Mouse (Mus musculus): ENCODE measurements around the gene Gm10282. TPM values are rescaled to one million over a fixed set of nuclear protein-coding genes. Genes with fewer than 3 reads are reported as not detected.

Gm10282 gene
- polyA plus RNA-seq, 1 experiment from 2014 or later, result 9.0 TPM

DNA sequence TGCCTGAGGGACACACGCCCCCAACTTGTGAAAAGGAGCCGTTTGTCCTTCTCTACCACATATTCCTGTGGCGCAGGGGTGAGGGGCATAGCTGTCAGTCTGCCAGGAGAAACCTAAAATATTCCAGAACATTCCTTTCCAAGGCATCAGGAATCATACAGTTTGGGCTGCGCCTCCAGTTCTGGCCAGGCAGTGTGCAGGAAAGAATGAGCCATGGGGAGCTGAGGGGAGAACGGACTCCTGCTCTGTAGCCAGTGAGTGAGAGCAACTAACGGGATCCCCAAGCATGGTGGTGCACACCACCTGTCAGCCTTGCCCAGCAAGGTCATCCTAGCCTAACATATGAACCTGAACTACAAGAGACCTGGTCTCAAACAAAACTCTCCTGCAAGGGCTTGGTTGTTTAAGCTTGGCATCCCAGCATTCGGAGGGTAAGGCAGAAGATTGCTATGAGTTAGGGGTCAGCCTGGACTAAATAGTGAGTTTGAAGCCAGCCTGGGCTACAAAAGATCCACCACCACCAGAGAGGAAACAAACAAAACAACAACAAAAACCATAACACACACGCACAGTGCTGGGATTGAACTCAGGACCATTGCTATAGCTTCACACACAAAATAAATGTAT lies 2.0 kb downstream of the Gm10282 start:
- Histone ChIP-seq H3K4me1 (no peaks in the 10 kb centered on the region), H3K4me3 (no peak overlapping the region), H3K4me2 (no peak overlapping the region), H3K36me3 (replicated peaks) (no peaks in the 10 kb centered on the region), H3K9ac (no peak overlapping the region), H3K27me3 (replicated peaks) (no peaks in the 10 kb centered on the region), H3K9me3 (no peaks in the 10 kb centered on the region), H3K27ac (no peak overlapping the region)
- 80% methylated on average over 8 of the region's 8 CpGs for WGBS
- no peak for ATAC-seq (replicated peaks)

DNA sequence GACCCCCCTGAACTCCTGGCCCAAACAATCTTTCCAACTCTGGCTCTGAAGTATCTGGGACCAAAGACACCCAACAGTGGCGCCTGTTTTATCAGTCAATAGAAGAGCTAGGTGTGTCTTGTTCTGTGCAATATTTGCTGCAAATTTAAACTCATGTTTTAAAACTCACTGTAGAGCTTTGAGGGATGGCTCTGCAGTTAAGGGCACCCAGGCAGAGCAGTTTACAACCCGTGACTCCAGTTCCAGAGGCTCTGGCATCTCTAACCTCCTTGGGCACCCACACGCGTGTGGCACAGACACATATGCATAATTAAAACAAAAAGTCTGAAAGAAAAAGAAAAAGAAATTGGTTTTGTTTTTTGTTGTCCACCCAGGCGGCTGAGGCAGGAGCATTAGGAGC lies 3.6 kb downstream of the Gm10282 start:
- Histone ChIP-seq H3K27me3 (replicated peaks) (no peaks in the 10 kb centered on the region), H3K27ac (no peak overlapping the region), H3K36me3 (replicated peaks) (no peaks in the 10 kb centered on the region), H3K4me2 (no peak overlapping the region), H3K9ac (no peak overlapping the region), H3K4me1 (no peaks in the 10 kb centered on the region), H3K4me3 (no peak overlapping the region), H3K9me3 (no peaks in the 10 kb centered on the region)
- no peak for ATAC-seq (replicated peaks)
- 87% methylated on average over 5 of the region's 5 CpGs for WGBS

DNA sequence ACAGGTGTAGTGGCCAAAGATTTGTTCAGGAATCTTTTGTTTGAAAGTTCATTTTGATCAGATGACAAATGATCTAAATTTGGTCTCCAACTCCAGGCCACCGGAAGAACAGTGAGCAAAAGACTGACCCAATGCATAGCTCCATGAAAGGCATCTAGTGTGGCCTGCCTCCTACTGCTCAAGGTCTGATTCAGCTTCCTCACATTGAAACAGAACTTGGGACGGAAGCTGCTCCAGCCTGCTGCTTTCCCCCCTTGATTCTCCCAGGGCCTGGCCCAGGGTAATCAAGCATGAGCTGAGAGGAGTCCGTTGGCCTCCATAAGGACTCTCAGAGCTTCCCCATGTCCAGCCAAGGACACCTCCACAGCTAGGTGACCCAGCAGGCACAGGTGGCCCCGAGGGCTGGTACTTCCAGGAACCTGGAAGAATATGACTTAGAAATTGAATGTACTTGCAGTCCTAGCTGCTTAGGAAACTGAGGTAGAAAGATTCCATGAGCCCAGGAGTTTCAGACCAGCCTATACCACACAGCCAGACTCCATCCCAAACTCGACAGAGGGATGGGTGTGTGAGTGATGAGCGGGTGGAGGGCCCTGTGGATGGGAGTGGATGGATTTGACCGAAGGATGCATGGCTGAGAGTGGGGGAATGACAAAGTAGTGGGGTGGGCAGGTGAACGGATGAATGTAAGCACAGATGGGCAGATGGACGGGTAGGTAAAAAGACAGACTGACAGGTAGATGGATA lies 4.2 kb downstream of the Gm10282 start:
- WGBS, result 78% methylated on average over 9 of the region's 9 CpGs

DNA sequence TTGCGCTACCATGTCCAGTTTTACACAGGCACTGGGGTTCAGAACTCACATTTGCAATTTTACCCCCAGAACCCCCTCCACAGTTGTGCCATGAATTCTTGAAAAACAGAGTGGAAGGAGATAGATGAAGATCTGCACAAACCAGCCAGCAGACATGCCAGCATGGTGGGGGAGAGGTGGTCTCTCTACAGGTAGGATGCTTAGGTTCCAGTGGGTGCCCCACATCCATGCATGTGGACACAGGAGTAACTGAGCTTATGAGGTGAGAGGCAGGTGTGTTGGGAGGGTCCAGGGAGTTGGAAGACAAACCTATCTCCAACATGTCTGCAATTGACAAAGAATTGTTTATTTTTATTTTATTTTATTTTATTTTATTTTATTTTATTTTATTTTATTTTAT lies 6.1 kb downstream of the Gm10282 start:
- Histone ChIP-seq H3K9me3 (no peaks in the 10 kb centered on the region), H3K9ac (no peak overlapping the region), H3K4me3 (no peak overlapping the region), H3K4me2 (no peak overlapping the region), H3K27me3 (replicated peaks) (no peaks in the 10 kb centered on the region), H3K27ac (no peak overlapping the region), H3K36me3 (replicated peaks) (no peaks in the 10 kb centered on the region), H3K4me1 (no peaks in the 10 kb centered on the region)
- 78% methylated on average over 1 of the region's 1 CpGs for WGBS
- ATAC-seq (replicated peaks), result no peak

More for the DNA sequence above, 4.2 kb downstream of the Gm10282 start:
- no peak for ATAC-seq (replicated peaks)
- Histone ChIP-seq H3K9ac (no peak overlapping the region), H3K27ac (no peak overlapping the region), H3K4me1 (no peaks in the 10 kb centered on the region), H3K27me3 (replicated peaks) (no peaks in the 10 kb centered on the region), H3K36me3 (replicated peaks) (no peaks in the 10 kb centered on the region), H3K4me3 (no peak overlapping the region), H3K4me2 (no peak overlapping the region), H3K9me3 (no peaks in the 10 kb centered on the region)

DNA sequence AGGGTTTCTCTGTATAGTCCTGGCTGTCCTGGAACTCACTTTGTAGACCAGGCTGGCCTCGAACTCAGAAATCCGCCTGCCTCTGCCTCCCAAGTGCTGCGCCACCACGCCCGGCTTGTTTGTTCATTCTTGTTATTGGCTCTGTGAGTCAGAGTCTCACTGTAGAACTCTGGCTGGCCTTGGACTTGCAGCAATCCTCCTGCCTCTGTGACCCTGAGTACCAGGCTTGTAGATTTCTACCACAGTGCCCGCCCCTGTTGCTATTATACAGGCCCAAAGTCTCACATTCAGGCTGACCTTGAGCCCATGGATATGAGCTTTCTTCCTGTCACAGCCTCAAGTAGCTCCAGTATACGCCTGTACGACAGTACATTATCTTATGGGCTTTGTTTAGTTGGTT lies 8.5 kb downstream of the Gm10282 start:
- no peaks in the 10 kb centered on the region for H3K9me3 ChIP-seq
- WGBS, result 94% methylated on average over 8 of the region's 8 CpGs

DNA sequence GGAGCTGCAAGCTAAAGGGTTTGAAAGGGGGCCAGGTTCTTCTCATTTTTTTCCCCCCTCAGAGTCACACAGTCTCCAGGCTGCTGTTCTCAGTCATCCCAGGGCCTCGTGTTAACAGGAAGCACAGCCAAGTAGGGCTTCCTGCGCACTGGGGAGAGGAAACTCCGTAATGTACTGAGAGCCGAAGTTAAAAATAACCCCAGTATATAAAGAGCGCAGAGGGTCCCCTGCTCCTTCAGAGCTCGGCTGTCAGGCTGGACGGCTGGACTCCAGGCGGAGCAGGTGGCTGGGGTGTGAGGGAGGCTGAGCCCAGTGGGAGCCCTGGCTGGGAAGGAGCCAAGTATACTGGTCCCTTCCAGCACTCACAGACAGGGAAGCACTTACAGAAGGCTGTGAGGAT lies 9.4 kb downstream of the Gm10282 start:
- Histone ChIP-seq H3K4me3 (no peak overlapping the region), H3K9ac (no peak overlapping the region), H3K27ac (no peak overlapping the region), H3K9me3 (no peaks in the 10 kb centered on the region), H3K4me2 (no peak overlapping the region), H3K27me3 (replicated peaks) (no peaks in the 10 kb centered on the region), H3K4me1 (no peaks in the 10 kb centered on the region), H3K36me3 (replicated peaks) (no peaks in the 10 kb centered on the region)
- ATAC-seq (replicated peaks), result 0 out of 2 replicates have a peak, but pooled peaks have one; percentile 65
- WGBS, result 68% methylated on average over 8 of the region's 8 CpGs

More for the DNA sequence above, 8.5 kb downstream of the Gm10282 start:
- Histone ChIP-seq H3K4me1 (no peaks in the 10 kb centered on the region), H3K27me3 (replicated peaks) (no peaks in the 10 kb centered on the region), H3K27ac (no peak overlapping the region), H3K4me2 (no peak overlapping the region), H3K36me3 (replicated peaks) (no peaks in the 10 kb centered on the region), H3K9ac (no peak overlapping the region), H3K4me3 (no peak overlapping the region)
- ATAC-seq (replicated peaks), result no peak

DNA sequence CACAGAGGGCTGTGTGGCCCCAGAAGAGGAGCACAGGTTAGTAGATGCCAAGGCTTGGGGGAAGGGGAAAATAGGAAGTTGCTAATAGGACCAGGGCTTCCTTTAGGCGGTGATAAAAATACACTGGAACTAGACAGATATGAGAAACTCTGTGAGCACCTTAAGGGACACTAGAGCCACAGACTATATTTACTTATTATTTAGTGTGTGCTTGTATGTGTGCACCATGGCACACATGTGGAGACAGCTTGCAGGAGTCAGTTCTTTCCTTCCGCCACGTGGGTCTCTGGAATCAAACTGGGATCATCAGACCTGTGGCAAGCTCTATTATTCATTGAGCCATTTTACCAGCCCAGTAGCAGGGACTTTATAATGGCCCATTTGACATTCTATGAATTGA lies 9.9 kb downstream of the Gm10282 start:
- 73% methylated on average over 3 of the region's 3 CpGs for WGBS
- Histone ChIP-seq H3K4me3 (no peak overlapping the region), H3K27me3 (replicated peaks) (no peaks in the 10 kb centered on the region), H3K36me3 (replicated peaks) (no peaks in the 10 kb centered on the region), H3K9ac (no peak overlapping the region), H3K4me2 (no peak overlapping the region), H3K27ac (no peak overlapping the region), H3K4me1 (no peaks in the 10 kb centered on the region), H3K9me3 (no peaks in the 10 kb centered on the region)
- ATAC-seq (replicated peaks), result no peak

DNA sequence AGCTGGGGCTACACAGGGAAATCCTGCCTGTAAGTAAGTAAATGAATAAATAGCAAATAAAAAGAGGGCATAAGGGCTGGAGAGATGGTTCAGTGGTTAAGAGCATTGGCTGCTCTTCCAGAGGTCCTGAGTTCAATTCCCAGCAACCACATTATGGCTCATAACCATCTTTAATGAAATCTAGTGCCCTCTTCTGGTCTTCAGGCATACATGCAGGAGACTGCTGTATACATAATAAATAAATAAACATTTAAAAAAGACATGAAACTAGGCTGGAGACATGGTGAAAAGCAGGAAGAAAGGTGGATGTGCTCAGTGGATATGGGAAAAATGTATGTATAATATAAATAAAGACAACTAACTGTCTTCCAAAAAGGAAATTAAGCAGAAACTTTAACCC lies 11.8 kb downstream of the Gm10282 start:
- Histone ChIP-seq H3K9me3 (no peaks in the 10 kb centered on the region), H3K9ac (no peak overlapping the region), H3K27ac (no peak overlapping the region), H3K4me1 (no peaks in the 10 kb centered on the region), H3K4me3 (no peak overlapping the region), H3K27me3 (replicated peaks) (no peaks in the 10 kb centered on the region), H3K4me2 (no peak overlapping the region), H3K36me3 (replicated peaks) (no peaks in the 10 kb centered on the region)
- no peak for ATAC-seq (replicated peaks)

DNA sequence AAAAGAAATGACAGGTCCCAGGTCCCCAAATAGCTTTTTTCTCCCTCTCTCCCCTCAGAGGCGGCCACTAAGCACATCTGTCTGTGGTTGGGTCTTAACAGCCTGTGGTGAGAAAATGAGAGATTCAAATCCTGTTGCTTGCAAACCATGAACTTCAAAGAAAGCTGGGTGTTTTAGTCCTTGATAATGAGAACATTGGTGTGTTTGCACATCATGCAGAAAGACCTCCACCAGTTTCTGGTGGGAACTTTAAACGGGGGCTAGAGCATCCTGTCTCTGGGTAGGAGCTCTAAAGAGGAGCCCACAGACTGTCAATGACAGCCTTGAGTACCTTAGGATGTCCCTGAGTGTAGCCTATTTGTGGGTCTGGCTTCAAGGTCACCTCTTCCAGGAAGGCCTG lies 14.0 kb downstream of the Gm10282 start:
- WGBS, result 70% methylated on average over 2 of the region's 2 CpGs
- Histone ChIP-seq H3K9me3 (no peaks in the 10 kb centered on the region), H3K4me2 (no peak overlapping the region), H3K36me3 (replicated peaks) (no peaks in the 10 kb centered on the region), H3K27me3 (replicated peaks) (no peaks in the 10 kb centered on the region), H3K27ac (no peak overlapping the region), H3K4me1 (no peaks in the 10 kb centered on the region), H3K4me3 (no peak overlapping the region), H3K9ac (no peak overlapping the region)
- no peak for ATAC-seq (replicated peaks)

DNA sequence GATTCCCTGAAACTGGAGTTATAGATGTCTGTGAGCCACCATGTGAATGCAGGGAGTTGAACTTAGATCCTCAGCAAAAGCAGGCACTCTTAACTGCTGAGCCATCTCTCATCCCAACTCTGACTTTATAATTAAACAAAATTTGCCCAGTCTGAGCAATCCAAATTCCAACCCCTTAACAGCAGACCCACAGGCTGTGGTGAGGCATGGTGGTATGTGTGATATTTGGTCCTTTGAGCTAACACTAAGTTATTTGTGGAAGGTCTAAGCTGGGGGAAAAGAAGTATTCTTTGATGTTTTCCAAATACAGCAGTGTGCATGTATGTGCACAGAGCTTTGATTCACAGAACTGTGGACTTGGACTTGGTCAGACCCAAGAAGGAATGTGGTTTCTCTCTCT lies 16.0 kb downstream of the Gm10282 start:
- Histone ChIP-seq H3K4me1 (no peaks in the 10 kb centered on the region), H3K4me2 (no peak overlapping the region), H3K4me3 (no peak overlapping the region), H3K27me3 (replicated peaks) (no peaks in the 10 kb centered on the region), H3K27ac (no peak overlapping the region), H3K9me3 (no peaks in the 10 kb centered on the region), H3K9ac (no peak overlapping the region), H3K36me3 (replicated peaks) (no peaks in the 10 kb centered on the region)
- ATAC-seq (replicated peaks), result no peak

DNA sequence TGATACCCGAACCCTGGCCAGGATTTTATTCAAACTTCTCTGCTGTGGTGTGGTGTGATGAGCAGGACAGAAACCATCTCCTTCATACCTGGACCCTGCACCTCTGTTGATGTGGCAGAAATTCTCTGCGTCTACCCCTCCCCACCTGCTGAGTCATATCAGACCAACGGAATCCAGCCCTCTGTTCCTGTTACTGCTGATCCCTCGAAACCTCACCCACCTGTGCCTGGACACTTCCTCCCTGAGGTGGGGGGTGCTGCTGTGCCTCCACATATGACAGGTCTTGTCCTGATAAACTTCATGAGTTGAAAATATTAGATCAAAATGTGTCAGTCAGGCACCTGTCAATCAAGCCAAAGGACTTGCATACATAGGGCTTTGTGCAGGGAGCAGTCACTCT lies 19.8 kb downstream of the Gm10282 start:
- no peak overlapping the region for H3K4me3 ChIP-seq
- no peak overlapping the region for H3K9ac ChIP-seq
- H3K36me3 ChIP-seq (replicated peaks), result no peaks in the 10 kb centered on the region
- no peaks in the 10 kb centered on the region for H3K4me1 ChIP-seq
- H3K27me3 ChIP-seq (replicated peaks), result no peaks in the 10 kb centered on the region
- H3K9me3 ChIP-seq, result no peaks in the 10 kb centered on the region
- WGBS, result 84% methylated on average over 4 of the region's 4 CpGs
- no peak overlapping the region for H3K4me2 ChIP-seq
- no peak for ATAC-seq (replicated peaks)
- H3K27ac ChIP-seq, result no peak overlapping the region

DNA sequence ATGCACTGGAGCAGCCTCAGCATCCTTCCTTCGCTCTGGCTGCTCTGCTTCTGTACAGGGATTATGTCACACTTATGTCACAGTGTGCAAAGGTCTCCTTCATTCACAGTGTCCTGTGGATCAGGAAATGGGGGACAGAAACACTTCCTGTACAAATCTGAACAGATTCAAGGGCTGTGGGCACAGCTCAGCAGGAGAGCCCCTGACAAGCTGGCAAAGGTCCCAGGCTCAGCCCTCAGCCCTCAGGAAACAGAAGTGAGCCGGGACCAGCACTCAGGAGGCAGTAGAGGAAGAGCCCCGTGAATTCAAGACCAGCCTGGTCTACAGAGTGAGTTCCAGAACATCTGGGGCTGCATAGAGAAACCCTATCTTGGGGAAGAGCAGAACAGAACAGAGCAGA lies 23.4 kb downstream of the Gm10282 start:
- Histone ChIP-seq H3K4me1 (no peaks in the 10 kb centered on the region), H3K4me3 (no peak overlapping the region), H3K9me3 (no peaks in the 10 kb centered on the region), H3K27me3 (replicated peaks) (no peaks in the 10 kb centered on the region), H3K4me2 (no peak overlapping the region), H3K36me3 (replicated peaks) (no peaks in the 10 kb centered on the region), H3K27ac (no peak overlapping the region), H3K9ac (no peak overlapping the region)
- WGBS, result 38% methylated on average over 3 of the region's 3 CpGs
- ATAC-seq (replicated peaks), result no peak

DNA sequence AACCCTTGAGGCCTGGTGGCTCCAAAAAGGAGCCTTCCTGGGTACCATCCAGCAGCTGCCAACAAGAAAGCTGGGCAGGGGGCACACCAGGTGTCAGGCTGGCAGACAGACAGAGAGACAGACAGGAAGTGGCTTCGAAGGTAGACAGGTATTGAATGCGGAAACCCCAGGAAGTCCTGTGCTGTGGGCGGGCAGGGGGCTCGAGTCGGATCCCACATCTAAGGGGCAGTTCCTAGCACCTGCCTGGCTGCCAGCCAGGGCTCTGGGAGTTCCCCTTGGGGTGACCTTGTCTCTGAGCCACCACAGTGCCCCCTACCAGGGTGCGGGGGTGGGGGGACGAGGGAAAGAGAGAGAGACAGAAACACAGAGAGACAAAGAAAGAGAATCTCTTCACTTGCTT lies 25.9 kb downstream of the Gm10282 start:
- no peak for ATAC-seq (replicated peaks)
- no peak overlapping the region for H3K4me2 ChIP-seq
- H3K27ac ChIP-seq, result no peak overlapping the region
- H3K9me3 ChIP-seq, result no peaks in the 10 kb centered on the region
- no peak overlapping the region for H3K9ac ChIP-seq
- no peak overlapping the region for H3K4me3 ChIP-seq
- no peaks in the 10 kb centered on the region for H3K27me3 ChIP-seq (replicated peaks)
- no peaks in the 10 kb centered on the region for H3K36me3 ChIP-seq (replicated peaks)
- WGBS, result 77% methylated on average over 7 of the region's 7 CpGs
- H3K4me1 ChIP-seq, result no peaks in the 10 kb centered on the region

All from midbrain, embryonic 15.5 days (tissue).